Mouse (Mus musculus): ENCODE results near the gene Tnks2.
"Not testable (repeated sequence)": the region's sequence is repeated elsewhere in the genome, so short reads cannot be mapped to it uniquely, and the experiment has no call there.

The Tnks2 gene

GRCm38 (mm10) chr19:36833788-36834531, at the start of gene Tnks2:
Gene Tnks2 (plus strand): TSS chr19:36834232.
- peak; percentile 93 for DNase-seq (ENCODE audit: low read depth, low spot score)

GRCm38 (mm10) chr19:36789873-36790733, 43.9 kb upstream of the Tnks2 start:
- DNase-seq (ENCODE audit: low read depth, low spot score), result no peak

GRCm38 (mm10) chr19:36792589-36792988, 41.4 kb upstream of the Tnks2 start:
- no peak for DNase-seq (ENCODE audit: low read depth, low spot score)

- no peak for DNase-seq (ENCODE audit: low read depth, low spot score)
Measured at GRCm38 (mm10) chr19:36793450-36793849, 40.6 kb upstream of the Tnks2 start.

GRCm38 (mm10) chr19:36794008-36794407, 40.0 kb upstream of the Tnks2 start:
- no peak for DNase-seq (ENCODE audit: low read depth, low spot score)

GRCm38 (mm10) chr19:36795277-36795676, 38.8 kb upstream of the Tnks2 start:
- no peak for DNase-seq (ENCODE audit: low read depth, low spot score)

- no peak for DNase-seq (ENCODE audit: low read depth, low spot score)
Measured at GRCm38 (mm10) chr19:36796931-36797330, 37.1 kb upstream of the Tnks2 start.

- DNase-seq (ENCODE audit: low read depth, low spot score), result no peak
Measured at GRCm38 (mm10) chr19:36800288-36800687, 33.7 kb upstream of the Tnks2 start.

GRCm38 (mm10) chr19:36801856-36802641, 32.0 kb upstream of the Tnks2 start:
- DNase-seq (ENCODE audit: low read depth, low spot score), result peak; percentile 9

GRCm38 (mm10) chr19:36803403-36803802, 30.6 kb upstream of the Tnks2 start:
- DNase-seq (ENCODE audit: low read depth, low spot score), result no peak

GRCm38 (mm10) chr19:36806842-36807241, 27.2 kb upstream of the Tnks2 start:
- DNase-seq (ENCODE audit: low read depth, low spot score), result no peak

- DNase-seq (ENCODE audit: low read depth, low spot score), result no peak
Measured at GRCm38 (mm10) chr19:36808426-36809105, 25.5 kb upstream of the Tnks2 start.

- no peak for DNase-seq (ENCODE audit: low read depth, low spot score)
Measured at GRCm38 (mm10) chr19:36809476-36810168, 24.4 kb upstream of the Tnks2 start.

GRCm38 (mm10) chr19:36812011-36812410, 22.0 kb upstream of the Tnks2 start:
- no peak for DNase-seq (ENCODE audit: low read depth, low spot score)

- DNase-seq (ENCODE audit: low read depth, low spot score), result peak; percentile 83
Measured at GRCm38 (mm10) chr19:36815396-36816271, 18.4 kb upstream of the Tnks2 start.

- DNase-seq (ENCODE audit: low read depth, low spot score), result peak; percentile 37
Measured at GRCm38 (mm10) chr19:36818141-36818885, 15.7 kb upstream of the Tnks2 start.

- DNase-seq (ENCODE audit: low read depth, low spot score), result no peak
Measured at GRCm38 (mm10) chr19:36819199-36819598, 14.8 kb upstream of the Tnks2 start.

GRCm38 (mm10) chr19:36820469-36820868, 13.6 kb upstream of the Tnks2 start:
- DNase-seq (ENCODE audit: low read depth, low spot score), result no peak

GRCm38 (mm10) chr19:36821301-36821700, 12.7 kb upstream of the Tnks2 start:
- DNase-seq (ENCODE audit: low read depth, low spot score), result not testable (repeated sequence)
